Mouse (Mus musculus): ENCODE results near the gene Fam131b. TPM values are rescaled to one million over a fixed set of nuclear protein-coding genes. Genes with fewer than 3 reads are reported as not detected.
A peak's percentile ranks its signal among the peaks of the same experiment; 100 is the strongest.

The Fam131b gene
- polyA plus RNA-seq, 1 experiment from 2014 or later = not detected

DNA sequence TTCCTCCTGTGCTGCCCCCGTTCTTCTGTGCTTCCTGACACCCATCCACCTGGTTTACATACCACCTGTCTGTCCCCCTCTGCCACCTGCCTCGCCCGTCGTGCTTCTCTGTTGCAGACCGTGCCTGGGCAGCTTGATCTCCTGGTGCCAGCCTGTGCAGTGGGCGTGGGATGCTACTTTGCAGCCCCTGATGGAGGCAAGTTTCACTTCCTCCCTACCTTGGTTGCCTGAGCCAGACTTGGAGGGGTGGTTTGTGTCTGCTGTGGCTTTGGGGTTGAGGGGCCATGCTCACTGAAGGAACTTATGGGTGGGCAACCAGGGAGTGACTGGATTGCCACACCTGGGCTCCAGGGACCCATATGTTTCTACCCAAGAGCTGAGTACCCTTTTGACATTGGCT is 31.1 kb downstream of the Fam131b start:
- H3K36me3 ChIP-seq (ENCODE audit: insufficient read depth, low read length) = no peaks in the 10 kb centered on the region
- 95% methylated on average over 6 of the region's 6 CpGs for WGBS
- no peak overlapping the region for H3K9ac ChIP-seq (ENCODE audit: low read depth, low read length)
- H3K4me2 ChIP-seq (ENCODE audit: low read length) = no peak overlapping the region
- no peaks in the 10 kb centered on the region for H3K9me3 ChIP-seq (replicated peaks; ENCODE audit: low read length)
- no peak overlapping the region for H3K4me3 ChIP-seq (replicated peaks; ENCODE audit: low read depth, low read length)
- no peak for TF ChIP-seq CTCF (IDR thresholded peaks at IDR 0.05; ENCODE audit: low read depth)
- ATAC-seq (replicated peaks; ENCODE audit: low FRiP score, low read depth) = no peak
- no peak overlapping the region for H3K27ac ChIP-seq
- DNase-seq (ENCODE audit: low spot score) = no peak
- no peaks in the 10 kb centered on the region for H3K27me3 ChIP-seq (ENCODE audit: insufficient read depth, low read length)
- no peaks in the 10 kb centered on the region for H3K4me1 ChIP-seq (replicated peaks; ENCODE audit: insufficient read depth, low read length)

DNA sequence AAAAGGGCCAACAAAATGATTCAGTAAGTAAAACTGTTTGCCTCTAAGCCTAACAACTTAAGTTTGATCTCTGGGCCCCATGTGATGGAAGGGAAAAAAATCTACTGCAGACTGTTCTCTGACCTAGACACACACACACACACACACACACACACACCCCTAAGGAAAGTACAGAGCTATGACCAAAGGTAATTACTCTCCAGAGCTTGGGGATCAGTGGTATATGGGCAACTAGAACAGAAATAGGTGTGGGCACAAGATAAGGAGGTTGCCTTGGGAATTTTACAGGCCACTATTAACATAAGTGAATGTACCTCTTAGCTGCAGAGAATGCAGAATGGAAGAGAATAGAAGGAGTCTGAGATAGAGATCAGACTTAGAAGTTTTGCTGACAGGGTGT is 36.9 kb downstream of the Fam131b start:
- TF ChIP-seq CTCF (IDR thresholded peaks at IDR 0.05; ENCODE audit: low read depth) = no peak
- H3K9me3 ChIP-seq (replicated peaks; ENCODE audit: low read length) = no peaks in the 10 kb centered on the region
- 0 out of 2 replicates have a peak, but pooled peaks cover 8% of the 10 kb centered on the region for H3K36me3 ChIP-seq (ENCODE audit: insufficient read depth, low read length)
- ATAC-seq (replicated peaks; ENCODE audit: low FRiP score, low read depth) (no peak), DNase-seq (ENCODE audit: low spot score) (no peak)
- no peaks in the 10 kb centered on the region for H3K4me1 ChIP-seq (replicated peaks; ENCODE audit: insufficient read depth, low read length)
- no peak overlapping the region for H3K4me3 ChIP-seq (replicated peaks; ENCODE audit: low read depth, low read length)
- H3K4me2 ChIP-seq (ENCODE audit: low read length) = no peak overlapping the region
- H3K27ac ChIP-seq = no peak overlapping the region
- H3K9ac ChIP-seq (ENCODE audit: low read depth, low read length) = no peak overlapping the region
- no peaks in the 10 kb centered on the region for H3K27me3 ChIP-seq (ENCODE audit: insufficient read depth, low read length)

DNA sequence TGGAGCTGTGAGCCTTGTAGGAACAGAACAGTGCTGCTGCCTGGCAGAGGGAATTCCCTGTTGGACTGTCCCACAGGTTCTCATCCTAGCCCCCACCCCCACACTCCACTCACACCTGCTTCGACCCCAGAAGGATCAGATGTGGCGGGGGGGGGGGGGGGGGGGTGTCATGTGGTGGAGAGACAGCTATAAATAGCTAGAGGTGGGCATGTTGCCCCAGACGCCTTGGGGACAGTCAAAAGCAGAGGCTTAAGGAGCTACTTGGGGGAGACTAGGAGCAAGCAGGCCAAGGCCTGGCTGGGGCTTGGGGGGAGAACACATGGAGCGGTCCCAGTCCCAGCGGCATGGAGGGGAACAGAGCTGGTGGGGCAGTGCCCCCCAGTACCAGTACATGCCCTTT is 38.0 kb downstream of the Fam131b start, which contains the start of gene Clcn1:
TSS of gene Clcn1 (plus strand) at position 238 of the 400 bp plus-strand sequence.
- Histone ChIP-seq H3K27me3 (ENCODE audit: insufficient read depth, low read length) (no peaks in the 10 kb centered on the region), H3K27ac (no peak within 1 kb of the TSS), H3K4me1 (replicated peaks; ENCODE audit: insufficient read depth, low read length) (no peaks in the 10 kb centered on the region), H3K9me3 (replicated peaks; ENCODE audit: low read length) (no peaks in the 10 kb centered on the region), H3K36me3 (ENCODE audit: insufficient read depth, low read length) (peaks cover 17% of the 10 kb centered on the region), H3K4me2 (ENCODE audit: low read length) (no peak within 1 kb of the TSS), H3K9ac (ENCODE audit: low read depth, low read length) (no peak within 1 kb of the TSS), H3K4me3 (replicated peaks; ENCODE audit: low read depth, low read length) (no peak within 1 kb of the TSS)
- WGBS = 73% methylated on average over 3 of the region's 5 CpGs
- DNase-seq (ENCODE audit: low spot score) (no peak), ATAC-seq (replicated peaks; ENCODE audit: low FRiP score, low read depth) (no peak)
- no peak for TF ChIP-seq CTCF (IDR thresholded peaks at IDR 0.05; ENCODE audit: low read depth)

DNA sequence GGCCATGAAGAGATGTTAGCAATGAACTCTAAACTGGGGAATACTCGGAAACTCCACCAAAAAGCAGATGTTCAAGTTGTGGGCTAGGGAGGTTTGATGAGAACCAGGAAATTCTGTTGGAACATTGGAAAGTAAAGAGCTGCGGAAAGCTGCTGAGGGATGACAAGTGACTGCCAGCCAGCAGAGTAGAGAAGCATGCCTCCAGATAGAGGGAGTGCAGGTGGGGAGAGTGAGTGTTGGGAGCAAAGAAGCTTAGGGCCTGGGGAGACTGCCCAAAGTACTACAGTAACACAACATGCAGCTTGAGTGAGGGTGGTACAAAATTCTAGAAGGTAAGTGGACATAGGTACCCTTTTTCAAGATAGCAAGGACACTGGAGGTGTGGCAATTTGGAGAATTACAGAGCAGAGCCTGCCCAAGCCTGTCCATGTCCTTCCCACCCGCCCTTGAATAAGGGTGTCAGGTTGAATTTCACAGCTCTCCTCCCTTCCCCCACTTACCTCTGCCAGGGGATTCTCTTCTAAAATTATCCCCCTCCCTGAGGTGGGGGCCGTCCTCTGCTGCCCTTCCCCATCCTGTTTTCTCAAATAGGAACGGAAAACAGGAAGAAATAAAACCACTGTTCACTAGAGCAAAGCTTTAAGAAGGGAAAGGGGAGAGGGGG is 41.4 kb downstream of the Fam131b start:
- Histone ChIP-seq H3K9me3 (replicated peaks; ENCODE audit: low read length) (no peaks in the 10 kb centered on the region), H3K4me2 (ENCODE audit: low read length) (no peak overlapping the region), H3K36me3 (ENCODE audit: insufficient read depth, low read length) (peaks cover 42% of the 10 kb centered on the region), H3K27me3 (ENCODE audit: insufficient read depth, low read length) (no peaks in the 10 kb centered on the region), H3K4me3 (replicated peaks; ENCODE audit: low read depth, low read length) (no peak overlapping the region), H3K9ac (ENCODE audit: low read depth, low read length) (no peak overlapping the region), H3K4me1 (replicated peaks; ENCODE audit: insufficient read depth, low read length) (no peaks in the 10 kb centered on the region), H3K27ac (no peak overlapping the region)
- ATAC-seq (replicated peaks; ENCODE audit: low FRiP score, low read depth) (peak; percentile 25; the same call in 1 of the 2 replicates), DNase-seq (ENCODE audit: low spot score) (no peak)
- 50% methylated on average over 5 of the region's 5 CpGs for WGBS
- TF ChIP-seq CTCF (IDR thresholded peaks at IDR 0.05; ENCODE audit: low read depth) = no peak

DNA sequence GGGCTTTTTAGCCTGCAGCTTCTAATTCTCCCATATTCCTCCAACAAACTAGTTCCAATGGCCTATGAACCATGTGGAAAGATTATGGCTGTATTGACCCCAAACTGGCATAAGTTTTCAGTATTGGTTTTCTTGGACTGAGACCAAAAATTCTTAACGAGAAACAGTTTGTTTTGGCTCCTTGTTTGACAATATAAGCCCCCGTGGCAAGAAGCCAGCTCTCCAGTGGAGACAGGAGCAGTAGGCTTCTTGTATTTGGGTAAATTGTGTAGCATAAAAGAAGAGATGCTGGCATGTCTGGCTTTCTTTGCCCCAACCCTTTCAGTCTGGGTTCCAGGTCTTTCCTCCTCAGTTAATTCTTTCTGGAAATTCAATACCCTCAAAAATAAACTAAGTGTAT is 48.3 kb downstream of the Fam131b start:
- TF ChIP-seq CTCF (IDR thresholded peaks at IDR 0.05; ENCODE audit: low read depth) = no peak
- no peak overlapping the region for H3K9ac ChIP-seq (ENCODE audit: low read depth, low read length)
- no peak for DNase-seq (ENCODE audit: low spot score)
- H3K36me3 ChIP-seq (ENCODE audit: insufficient read depth, low read length) = peaks cover 67% of the 10 kb centered on the region
- 36% methylated on average over 2 of the region's 2 CpGs for WGBS
- H3K4me2 ChIP-seq (ENCODE audit: low read length) = no peak overlapping the region
- H3K27me3 ChIP-seq (ENCODE audit: insufficient read depth, low read length) = no peaks in the 10 kb centered on the region
- no peaks in the 10 kb centered on the region for H3K9me3 ChIP-seq (replicated peaks; ENCODE audit: low read length)
- H3K4me3 ChIP-seq (replicated peaks; ENCODE audit: low read depth, low read length) = no peak overlapping the region
- ATAC-seq (replicated peaks; ENCODE audit: low FRiP score, low read depth) = no peak
- H3K4me1 ChIP-seq (replicated peaks; ENCODE audit: insufficient read depth, low read length) = no peaks in the 10 kb centered on the region
- H3K27ac ChIP-seq = no peak overlapping the region

DNA sequence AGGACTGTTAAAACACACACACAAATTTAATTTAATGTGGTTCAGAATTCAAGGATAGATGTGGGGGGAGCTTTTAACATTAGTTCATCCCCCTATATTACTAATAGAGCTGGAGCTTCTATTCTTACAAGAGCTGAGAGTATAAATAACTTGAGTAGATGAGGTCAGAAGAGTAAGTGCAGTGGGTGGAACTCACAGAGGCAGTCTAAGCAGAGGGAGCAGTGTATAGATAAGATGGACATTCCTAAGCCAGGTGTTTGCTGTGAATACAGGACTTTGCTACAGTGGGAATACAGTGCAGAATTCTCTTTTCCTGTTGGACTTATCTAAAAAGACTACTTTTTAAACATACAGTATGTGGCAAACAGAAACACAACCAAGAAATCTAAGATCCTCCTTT is 53.6 kb downstream of the Fam131b start:
- H3K9me3 ChIP-seq (replicated peaks; ENCODE audit: low read length) = no peaks in the 10 kb centered on the region
- no peak overlapping the region for H3K4me3 ChIP-seq (replicated peaks; ENCODE audit: low read depth, low read length)
- no peak overlapping the region for H3K9ac ChIP-seq (ENCODE audit: low read depth, low read length)
- no peak for TF ChIP-seq CTCF (IDR thresholded peaks at IDR 0.05; ENCODE audit: low read depth)
- DNase-seq (ENCODE audit: low spot score) = no peak
- H3K27me3 ChIP-seq (ENCODE audit: insufficient read depth, low read length) = no peaks in the 10 kb centered on the region
- H3K36me3 ChIP-seq (ENCODE audit: insufficient read depth, low read length) = peaks cover 51% of the 10 kb centered on the region
- no peak overlapping the region for H3K27ac ChIP-seq
- no peak for ATAC-seq (replicated peaks; ENCODE audit: low FRiP score, low read depth)
- H3K4me1 ChIP-seq (replicated peaks; ENCODE audit: insufficient read depth, low read length) = 0 out of 2 replicates have a peak, but pooled peaks cover 3% of the 10 kb centered on the region
- no peak overlapping the region for H3K4me2 ChIP-seq (ENCODE audit: low read length)
